Mouse (Mus musculus) myocyte (in vitro differentiated cells): ENCODE measurements around the gene Galnt14. TPM values are rescaled to one million over a fixed set of nuclear protein-coding genes. Genes with fewer than 3 reads are reported as not detected.

Experiments used
- H3K27me3 ChIP-seq: one replicate; pipeline ENCODE4 v1.6.1; 2011; ENCODE audit not compliant: control insufficient read depth, insufficient read depth, insufficient read length
- H3K36me3 ChIP-seq: one replicate; pipeline ENCODE4 v1.6.1; 2011; ENCODE audit not compliant: control insufficient read depth, insufficient read depth
- H3K4me2 ChIP-seq: one replicate; pipeline ENCODE4 v1.6.1; 2011; ENCODE audit warnings: low read depth, control low read depth
- H3K4me3 ChIP-seq: one replicate; pipeline ENCODE4 v1.5.1; 2011; ENCODE audit warnings: mild to moderate bottlenecking, control low read depth, moderate library complexity
- H3K79me2 ChIP-seq: one replicate; pipeline ENCODE4 v1.6.1; 2011; ENCODE audit not compliant: control insufficient read depth, insufficient read depth
- H3ac ChIP-seq: one replicate; pipeline ENCODE4 v1.6.1; 2011; ENCODE audit not compliant: control insufficient read depth, insufficient read length
- CEBPB ChIP-seq: IDR thresholded peaks from 2 replicates; pipeline ENCODE4 v1.6.1; 2011; ENCODE audit warnings: mild to moderate bottlenecking, moderate library complexity; ENCODE audit not compliant: poor library complexity, insufficient read depth, severe bottlenecking
- E2F4 ChIP-seq: IDR thresholded peaks from one replicate; pipeline ENCODE4 v1.6.1; 2011; ENCODE audit warnings: mild to moderate bottlenecking, control low read depth, moderate library complexity; ENCODE audit not compliant: insufficient read depth
- MAX ChIP-seq: IDR thresholded peaks from one replicate; pipeline ENCODE4 v1.6.1; 2011; ENCODE audit warnings: low read depth, mild to moderate bottlenecking, control low read depth
- MYOD1 ChIP-seq, 3 experiments: IDR thresholded peaks; one replicate each; pipeline ENCODE4 v1.6.1; 2011; ENCODE audit warnings: control low read depth in 2 of 3, low read depth in 2 of 3, mild to moderate bottlenecking in 2 of 3, moderate library complexity in 1 of 3; ENCODE audit not compliant: insufficient read length in 2 of 3, control insufficient read depth in 1 of 3
- MYOG ChIP-seq, 3 experiments: IDR thresholded peaks; one replicate each; pipeline ENCODE4 v1.6.1; 2011; ENCODE audit warnings: control low read depth in 2 of 3, low read depth in 2 of 3, mild to moderate bottlenecking in 2 of 3; ENCODE audit not compliant: insufficient read length in 2 of 3, control insufficient read depth in 1 of 3, insufficient read depth in 1 of 3
- POLR2A ChIP-seq: IDR thresholded peaks from one replicate; pipeline ENCODE4 v1.6.1; 2011; ENCODE audit warnings: low read depth, mild to moderate bottlenecking, control low read depth, moderate library complexity; ENCODE audit not compliant: insufficient read length
- POLR2AphosphoS2 ChIP-seq: IDR thresholded peaks from one replicate; pipeline ENCODE4 v1.6.1; 2011; ENCODE audit warnings: low read depth, control low read depth; ENCODE audit not compliant: insufficient read length
- REST ChIP-seq: IDR thresholded peaks from one replicate; pipeline ENCODE4 v1.6.1; 2011; ENCODE audit warnings: mild to moderate bottlenecking, control low read depth, moderate library complexity; ENCODE audit not compliant: insufficient read depth, insufficient read length
- SRF ChIP-seq: IDR thresholded peaks from one replicate; pipeline ENCODE4 v1.6.1; 2011; ENCODE audit warnings: low read depth; ENCODE audit not compliant: control insufficient read depth, insufficient read length
- TCF12 ChIP-seq: IDR thresholded peaks from one replicate; pipeline ENCODE4 v1.6.1; 2011; ENCODE audit warnings: mild to moderate bottlenecking, control low read depth; ENCODE audit not compliant: poor library complexity, insufficient read depth, severe bottlenecking
- TCF3 ChIP-seq: IDR thresholded peaks from one replicate; pipeline ENCODE4 v1.6.1; 2011; ENCODE audit warnings: low read depth, control low read depth; ENCODE audit not compliant: insufficient read length
- USF1 ChIP-seq: IDR thresholded peaks from one replicate; pipeline ENCODE4 v1.6.1; 2011; ENCODE audit warnings: low read depth, mild to moderate bottlenecking, control low read depth, moderate library complexity
- polyA plus RNA-seq: library from polyadenylated mRNA; unstranded; fragments of >200 nt; fragmentation: generic; extraction: Trizol; gene quantifications from one replicate; pipeline ENCODE4 v1.2.1, GENCODE M21; 2012; ENCODE audit warnings: missing spikeins

Galnt14 gene
- polyA plus RNA-seq, 1 experiment = not detected

DNA sequence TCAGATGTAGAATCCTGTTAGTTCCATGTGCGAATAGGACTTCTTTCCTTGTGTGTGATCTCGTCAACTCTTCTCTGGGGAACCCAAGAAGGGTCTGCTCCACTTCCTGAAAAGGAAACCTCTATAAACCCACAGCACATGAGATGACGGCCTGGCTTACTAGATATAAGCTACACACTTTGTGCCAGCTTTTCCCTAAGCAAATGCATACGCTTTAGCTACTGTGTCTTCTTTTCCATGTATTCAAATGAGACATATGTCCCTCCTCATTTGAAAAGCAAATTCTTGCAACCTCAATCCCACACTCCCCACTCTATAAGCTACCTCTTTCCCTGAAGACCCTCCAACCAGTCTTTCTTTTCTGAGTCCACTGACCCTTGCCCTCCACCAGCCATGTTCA is 196.0 kb downstream of the Galnt14 start:
- no peak for TF ChIP-seq MAX
- TF ChIP-seq POLR2AphosphoS2 = no peak

DNA sequence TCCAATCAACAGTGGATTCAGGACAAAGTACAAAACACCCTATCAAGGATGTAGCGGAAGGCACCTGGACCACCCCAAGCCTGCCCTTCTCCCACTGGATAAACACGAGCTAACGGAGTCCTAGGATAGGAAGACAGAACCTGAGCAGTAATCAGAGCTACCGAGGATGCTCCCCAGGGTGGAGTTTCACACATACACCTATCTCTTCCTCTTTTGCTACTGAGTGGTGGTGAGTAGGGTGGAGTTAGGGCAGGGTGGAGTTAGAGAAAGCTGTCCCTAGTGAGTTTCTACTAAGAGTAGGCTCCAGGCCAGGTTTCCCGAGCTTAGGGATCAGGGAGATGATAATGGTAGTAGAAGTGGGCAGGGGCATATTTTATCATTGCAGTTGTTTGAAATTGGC is 197.4 kb downstream of the Galnt14 start:
- Histone ChIP-seq H3K4me2 (no peak overlapping the region), H3K79me2 (no peaks in the 10 kb centered on the region), H3K4me3 (no peak overlapping the region), H3K36me3 (no peaks in the 10 kb centered on the region), H3ac (no peak overlapping the region), H3K27me3 (no peaks in the 10 kb centered on the region)
- TF ChIP-seq POLR2AphosphoS2 (no peak), SRF (no peak), CEBPB (no peak)

More for the DNA sequence above, 196.0 kb downstream of the Galnt14 start:
- Histone ChIP-seq H3K79me2 (no peaks in the 10 kb centered on the region), H3K36me3 (no peaks in the 10 kb centered on the region), H3ac (no peak overlapping the region), H3K4me2 (no peak overlapping the region), H3K4me3 (no peak overlapping the region), H3K27me3 (no peaks in the 10 kb centered on the region)

DNA sequence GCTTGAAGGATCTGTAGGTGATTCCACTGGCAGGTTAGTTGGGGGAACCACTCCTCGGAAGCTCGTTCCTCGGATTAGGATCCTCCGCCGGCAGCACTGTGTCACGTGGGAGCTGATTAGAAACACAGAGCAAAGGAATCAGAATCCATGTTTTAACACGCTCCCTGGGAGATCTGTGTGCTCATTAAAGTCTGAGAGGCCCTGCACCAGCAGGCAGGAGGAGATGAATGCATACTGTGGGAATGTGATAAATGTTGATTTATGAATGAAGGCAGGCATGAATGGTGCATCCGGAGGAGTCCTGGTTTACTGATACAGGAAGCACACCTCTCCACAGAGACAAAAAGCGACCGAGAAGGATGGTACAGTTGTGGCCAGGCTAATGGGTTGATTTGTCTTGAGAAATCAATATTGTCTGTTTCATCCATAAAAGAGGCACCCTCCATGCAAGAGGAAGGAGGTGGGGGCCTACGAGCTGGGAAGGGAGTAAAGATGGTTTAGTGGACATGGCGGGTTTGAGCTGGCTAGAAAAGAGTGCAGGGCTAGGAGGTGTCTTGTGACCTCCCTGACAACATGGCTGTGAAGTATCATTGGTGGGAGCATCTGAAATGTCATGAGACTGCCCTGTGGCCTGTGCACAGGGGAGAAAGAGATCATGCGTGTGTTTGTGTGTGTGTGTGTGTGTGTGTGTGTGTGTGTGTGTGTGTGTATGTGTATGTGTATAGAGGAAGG is 202.3 kb downstream of the Galnt14 start:
- Histone ChIP-seq H3K4me2 (no peak overlapping the region), H3K36me3 (no peaks in the 10 kb centered on the region), H3K79me2 (no peaks in the 10 kb centered on the region), H3K27me3 (no peaks in the 10 kb centered on the region), H3K4me3 (no peak overlapping the region), H3ac (no peak overlapping the region)
- no peak for TF ChIP-seq MYOD1 (IDR thresholded peaks at IDR 0.05; ENCODE audit: control insufficient read depth in 1 of 3, insufficient read length in 2 of 3, low read depth in 2 of 3)
- no peak for TF ChIP-seq SRF
- TF ChIP-seq POLR2A = no peak
- no peak for TF ChIP-seq REST

DNA sequence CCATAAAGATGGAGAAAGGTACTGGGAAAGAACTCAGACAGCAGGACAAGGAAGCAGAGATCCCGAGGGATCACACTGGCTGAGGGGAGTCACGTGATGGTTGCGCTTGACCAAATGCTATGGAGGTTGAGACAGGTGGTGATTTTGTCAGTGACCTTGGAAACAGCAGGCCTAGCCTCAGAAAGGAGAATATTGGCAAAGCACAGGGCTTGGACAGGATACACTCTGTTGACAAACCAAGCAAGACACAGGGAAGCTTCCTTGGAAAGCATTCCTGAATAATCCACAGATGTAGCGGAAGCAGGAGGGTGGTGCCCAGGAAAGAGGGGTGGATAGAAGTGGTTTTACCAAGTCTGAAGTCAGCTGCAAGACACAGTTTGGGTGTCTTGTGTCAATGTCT is 206.1 kb downstream of the Galnt14 start:
- Histone ChIP-seq H3K79me2 (no peaks in the 10 kb centered on the region), H3K36me3 (no peaks in the 10 kb centered on the region), H3K4me3 (no peak overlapping the region), H3K27me3 (no peaks in the 10 kb centered on the region), H3ac (no peak overlapping the region), H3K4me2 (no peak overlapping the region)
- TF ChIP-seq CEBPB (no peak), SRF (no peak), REST (no peak), MYOG (IDR thresholded peaks at IDR 0.05; ENCODE audit: control insufficient read depth in 1 of 3, insufficient read depth in 1 of 3, insufficient read length in 2 of 3, low read depth in 2 of 3) (no peak), E2F4 (no peak), POLR2A (no peak), USF1 (no peak), POLR2AphosphoS2 (no peak), TCF12 (no peak), MYOD1 (IDR thresholded peaks at IDR 0.05; ENCODE audit: control insufficient read depth in 1 of 3, insufficient read length in 2 of 3, low read depth in 2 of 3) (no peak), TCF3 (no peak), MAX (no peak)

DNA sequence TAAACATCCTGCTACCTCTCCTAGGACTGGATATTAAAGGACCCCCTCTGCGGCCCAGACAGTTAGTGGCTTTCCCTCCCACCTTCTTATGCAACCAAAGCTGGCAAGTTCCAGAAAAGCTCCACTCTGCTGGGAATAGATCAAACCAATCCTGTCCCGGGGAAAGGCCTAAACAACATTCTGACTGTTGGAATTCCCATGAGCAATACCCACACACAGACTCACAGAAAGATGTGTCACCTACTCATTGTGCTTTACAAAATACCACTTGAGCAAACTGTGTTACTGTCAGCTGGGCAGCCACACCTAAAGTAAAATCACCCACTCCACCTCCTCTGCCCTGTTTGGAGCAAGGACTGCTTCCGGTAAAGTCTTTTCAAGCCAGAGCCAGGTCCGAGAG is 207.6 kb downstream of the Galnt14 start:
- Histone ChIP-seq H3ac (no peak overlapping the region), H3K27me3 (peaks cover 7% of the 10 kb centered on the region), H3K36me3 (no peaks in the 10 kb centered on the region), H3K4me2 (no peak overlapping the region), H3K79me2 (no peaks in the 10 kb centered on the region), H3K4me3 (no peak overlapping the region)
- TF ChIP-seq MAX (no peak), E2F4 (no peak), USF1 (no peak), MYOD1 (IDR thresholded peaks at IDR 0.05; ENCODE audit: control insufficient read depth in 1 of 3, insufficient read length in 2 of 3, low read depth in 2 of 3) (no peak), SRF (no peak), TCF12 (no peak), POLR2AphosphoS2 (no peak), TCF3 (no peak), CEBPB (no peak), REST (no peak), POLR2A (no peak), MYOG (IDR thresholded peaks at IDR 0.05; ENCODE audit: control insufficient read depth in 1 of 3, insufficient read depth in 1 of 3, insufficient read length in 2 of 3, low read depth in 2 of 3) (no peak)
